Mouse (Mus musculus) hindbrain, embryonic 14.5 days (tissue): ENCODE results near the gene Ankra2. TPM values are rescaled to one million over a fixed set of nuclear protein-coding genes. Genes with fewer than 3 reads are reported as not detected.

Experiments used
- ATAC-seq: fragments of 200-750 bp; cut with Nextera tagmentation; 2 replicates; pipeline ENCODE4 v1.8.0; 2017; ENCODE audit warnings: moderate number of reproducible peaks, mild to moderate bottlenecking, moderate TSS enrichment, moderate library complexity; ENCODE audit not compliant: low FRiP score
- DNase-seq: peaks from one replicate; pipeline ENCODE4 v3.0.0-alpha.2; 2015; ENCODE audit warnings: low spot score
- H3K27ac ChIP-seq: fragments of 300-500 bp; sonication (generic); 2 replicates; pipeline ENCODE4 v1.5.1; 2014; ENCODE audit warnings: mild to moderate bottlenecking, moderate library complexity
- H3K27me3 ChIP-seq: fragments of 300-500 bp; sonication (generic); 2 replicates; pipeline ENCODE4 v1.6.1; 2014; ENCODE audit warnings: mild to moderate bottlenecking, low read length, mixed read lengths; ENCODE audit not compliant: control insufficient read depth, insufficient read depth
- H3K36me3 ChIP-seq: fragments of 300-500 bp; sonication (generic); replicated peaks from 2 replicates; pipeline ENCODE4 v1.6.1; 2014; ENCODE audit not compliant: control insufficient read depth, insufficient read depth
- H3K4me1 ChIP-seq: fragments of 300-500 bp; sonication (generic); replicated peaks from 2 replicates; pipeline ENCODE4 v1.6.1; 2014; ENCODE audit warnings: antibody characterized with exemption, low read length, mixed read lengths; ENCODE audit not compliant: control insufficient read depth, insufficient read depth
- H3K4me2 ChIP-seq: fragments of 300-500 bp; sonication (generic); replicated peaks from 2 replicates; pipeline ENCODE4 v1.6.1; 2014; ENCODE audit warnings: mild to moderate bottlenecking, moderate library complexity
- H3K4me3 ChIP-seq: fragments of 300-500 bp; sonication (generic); replicated peaks from 2 replicates; pipeline ENCODE4 v1.5.1; 2014; ENCODE audit warnings: mild to moderate bottlenecking, low read length
- H3K9ac ChIP-seq: fragments of 300-500 bp; sonication (generic); 2 replicates; pipeline ENCODE4 v1.6.1; 2014
- H3K9me3 ChIP-seq: fragments of 300-500 bp; sonication (generic); 2 replicates; pipeline ENCODE4 v1.6.1; 2016; ENCODE audit warnings: low read length; ENCODE audit not compliant: control insufficient read depth
- WGBS: fragments of 180-500 bp; shearing (Covaris S2); extraction: QIAGEN DNeasy Blood & Tissue Kit; methylation state at CpG from one replicate; pipeline ENCODE4 v1.1.7; 2014; 5-methylcytosine and 5-hydroxymethylcytosine counted together
- polyA plus RNA-seq: library from polyadenylated mRNA; unstranded; fragments of >200 nt; fragmentation: Nextera tagmentation; extraction: Ambion mirVana; gene quantifications from 2 replicates; pipeline ENCODE4 v1.2.1, GENCODE M21; 2014

Gene Ankra2
- polyA plus RNA-seq, 1 experiment from 2014 or later, result 94.2 TPM

DNA sequence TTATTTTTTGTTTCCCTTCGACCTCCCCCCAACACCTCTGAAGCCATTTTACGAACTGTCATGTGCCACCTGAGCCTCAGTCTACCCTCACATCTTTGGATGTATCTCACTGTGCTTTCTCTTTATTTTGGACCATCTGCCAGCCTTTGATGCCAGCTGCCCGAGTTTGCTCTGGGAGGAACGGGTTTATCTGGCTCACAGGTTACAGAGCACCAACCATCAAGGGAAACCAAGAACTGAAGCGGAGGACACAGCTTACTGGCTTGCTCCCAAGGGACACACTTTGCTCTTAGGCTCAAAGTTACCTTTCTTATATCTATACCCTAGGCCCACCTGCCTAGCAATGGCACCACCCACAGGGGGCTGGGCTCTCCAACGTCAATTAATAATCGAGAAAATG lies 17.5 kb upstream of the Ankra2 start:
- ATAC-seq, result no peak
- WGBS, result 58% methylated on average over 7 of the region's 7 CpGs
- peaks cover 33% of the 10 kb centered on the region for H3K36me3 ChIP-seq
- no peaks in the 10 kb centered on the region for H3K4me1 ChIP-seq
- no peak for DNase-seq
- H3K27ac ChIP-seq, result no peak overlapping the region
- no peak overlapping the region for H3K4me3 ChIP-seq
- no peak overlapping the region for H3K9ac ChIP-seq
- H3K9me3 ChIP-seq, result no peaks in the 10 kb centered on the region
- H3K27me3 ChIP-seq, result no peaks in the 10 kb centered on the region
- H3K4me2 ChIP-seq, result no peak overlapping the region

DNA sequence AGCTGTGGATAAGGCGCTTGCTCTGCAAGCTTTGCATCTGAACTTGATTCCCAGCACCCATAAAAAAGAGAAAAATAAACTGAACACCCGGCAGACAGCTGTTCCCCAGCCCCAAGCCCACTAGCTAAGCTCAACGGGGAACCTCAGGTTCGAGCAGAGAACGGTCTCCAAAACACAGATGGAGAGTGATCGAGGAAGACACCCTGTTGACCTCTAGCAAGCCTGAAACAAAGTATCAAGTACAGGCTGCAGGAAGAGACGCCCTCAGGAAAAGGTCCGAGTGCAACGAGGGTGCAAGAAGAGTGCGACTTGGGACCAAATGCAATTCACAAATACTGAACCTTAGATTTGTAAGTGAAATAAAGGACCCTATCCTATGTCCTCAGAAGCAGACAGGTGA lies 13.3 kb upstream of the Ankra2 start:
- Histone ChIP-seq H3K36me3 (peaks cover 74% of the 10 kb centered on the region), H3K27ac (no peak overlapping the region), H3K27me3 (no peaks in the 10 kb centered on the region), H3K4me2 (no peak overlapping the region), H3K9me3 (no peaks in the 10 kb centered on the region), H3K4me1 (no peaks in the 10 kb centered on the region), H3K4me3 (no peak overlapping the region), H3K9ac (no peak overlapping the region)
- DNase-seq, result no peak
- WGBS, result 91% methylated on average over 10 of the region's 10 CpGs
- no peak for ATAC-seq

DNA sequence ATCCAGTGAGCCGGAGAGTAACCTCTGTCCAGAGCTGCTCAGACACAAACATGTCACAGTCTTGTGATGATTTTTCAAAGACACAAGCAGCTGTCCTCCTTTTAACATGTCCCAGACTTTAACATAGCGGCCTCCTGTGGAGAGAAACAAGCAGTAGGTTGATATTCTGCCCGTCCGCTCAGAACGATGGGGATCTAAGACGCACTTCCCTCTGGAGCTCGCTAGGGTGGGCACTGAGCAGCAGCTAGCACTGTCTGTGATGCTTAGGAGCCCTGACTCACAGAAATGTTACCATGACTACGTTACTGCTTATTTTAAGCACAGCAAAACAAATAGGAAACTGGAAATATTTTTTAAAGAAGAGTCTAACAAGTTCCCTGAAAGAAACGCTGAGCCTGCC lies 8.0 kb upstream of the Ankra2 start:
- Histone ChIP-seq H3K27me3 (no peaks in the 10 kb centered on the region), H3K27ac (no peak overlapping the region), H3K36me3 (peaks cover 95% of the 10 kb centered on the region), H3K4me3 (no peak overlapping the region), H3K9me3 (no peaks in the 10 kb centered on the region), H3K4me1 (no peaks in the 10 kb centered on the region), H3K4me2 (no peak overlapping the region), H3K9ac (no peak overlapping the region)
- ATAC-seq, result no peak
- WGBS, result 74% methylated on average over 9 of the region's 9 CpGs
- no peak for DNase-seq

DNA sequence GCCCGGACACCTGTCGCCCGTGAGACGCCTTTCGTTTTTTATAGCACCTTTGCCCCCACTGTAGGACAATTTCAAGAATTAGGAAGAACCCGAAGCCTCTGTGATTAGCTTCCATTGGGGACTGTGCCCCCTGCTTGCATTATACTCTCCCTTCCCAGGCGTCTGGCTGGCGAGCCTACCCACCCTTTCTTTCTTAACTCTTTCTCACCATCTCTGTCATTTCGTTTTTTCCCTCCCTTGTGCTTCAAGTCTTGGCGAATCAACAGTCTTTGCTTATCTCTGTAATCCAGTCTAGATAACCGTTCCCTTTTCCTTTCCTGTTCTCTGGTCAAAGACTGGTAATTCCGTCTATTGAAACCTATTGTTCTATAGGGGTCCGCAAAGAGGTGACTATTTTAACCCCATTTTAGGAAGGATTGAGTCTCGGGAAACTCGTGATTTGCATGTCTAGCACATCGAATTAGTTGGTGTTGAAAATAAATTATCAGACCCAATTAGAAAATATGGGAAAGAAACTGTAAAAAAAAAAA lies 649 bp downstream of the Ankra2 start:
- peaks cover 20% of the 10 kb centered on the region for H3K4me1 ChIP-seq
- H3K9ac ChIP-seq, result peak overlapping the region; percentile 95
- peak; percentile 51; the same call in 1 of the 2 replicates for ATAC-seq
- DNase-seq, result no peak
- H3K27ac ChIP-seq, result peak overlapping the region; percentile 96
- peak overlapping the region; percentile 95 for H3K4me3 ChIP-seq
- no peaks in the 10 kb centered on the region for H3K9me3 ChIP-seq
- 1% methylated on average over 16 of the region's 16 CpGs for WGBS
- peaks cover 37% of the 10 kb centered on the region for H3K36me3 ChIP-seq
- H3K4me2 ChIP-seq, result peak overlapping the region; percentile 56
- no peaks in the 10 kb centered on the region for H3K27me3 ChIP-seq

DNA sequence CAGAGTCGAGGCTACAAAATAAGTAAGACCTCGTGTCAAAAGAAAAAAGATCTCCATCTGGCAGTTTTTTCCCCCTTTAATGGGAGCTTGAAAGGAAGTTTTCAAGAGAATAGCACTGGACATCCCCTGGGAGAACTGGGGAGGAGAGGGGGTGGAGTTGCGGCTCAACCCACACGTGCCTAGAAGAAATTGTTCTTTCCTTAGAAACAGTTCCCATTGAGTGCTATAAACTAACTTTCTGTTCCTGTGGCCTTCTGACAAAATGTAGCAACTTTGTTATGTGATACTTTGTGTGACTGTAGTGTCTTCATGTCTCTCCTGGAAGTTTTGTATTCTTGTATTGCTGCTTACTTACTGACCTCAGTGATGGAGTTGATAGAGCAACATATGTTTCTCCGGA lies 1.2 kb downstream of the Ankra2 start:
- Histone ChIP-seq H3K4me1 (peaks cover 20% of the 10 kb centered on the region), H3K4me3 (peak overlapping the region; percentile 95), H3K9ac (peak overlapping the region; percentile 95), H3K27ac (peak overlapping the region; percentile 96; the same call in 1 of the 2 replicates), H3K27me3 (no peaks in the 10 kb centered on the region), H3K9me3 (no peaks in the 10 kb centered on the region), H3K4me2 (peak overlapping the region; percentile 56), H3K36me3 (peaks cover 37% of the 10 kb centered on the region)
- no peak for DNase-seq
- 20% methylated on average over 5 of the region's 5 CpGs for WGBS
- no peak for ATAC-seq

DNA sequence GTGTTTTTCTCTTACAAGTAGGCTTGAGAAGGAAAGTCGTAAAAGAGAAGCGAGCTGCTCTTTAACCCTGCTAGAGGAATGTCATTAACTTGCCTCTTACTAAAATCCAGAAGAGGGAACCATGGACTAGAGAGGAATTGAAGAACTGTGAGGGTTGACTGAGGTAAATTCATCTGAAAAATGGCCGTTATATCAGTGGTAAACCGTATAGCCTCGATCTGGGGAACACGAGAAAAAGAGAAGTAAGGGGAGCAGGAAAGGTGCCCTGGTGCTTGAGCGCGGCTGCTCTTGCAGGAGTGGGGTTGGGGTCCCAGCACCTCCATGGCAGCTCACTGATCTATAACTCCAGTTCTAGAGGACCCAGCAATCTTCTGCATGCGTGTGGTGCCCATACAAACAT lies 11.1 kb downstream of the Ankra2 start:
- Histone ChIP-seq H3K4me3 (no peak overlapping the region), H3K9me3 (no peaks in the 10 kb centered on the region), H3K9ac (no peak overlapping the region), H3K4me2 (no peak overlapping the region), H3K4me1 (no peaks in the 10 kb centered on the region), H3K36me3 (peaks cover 72% of the 10 kb centered on the region), H3K27ac (no peak overlapping the region), H3K27me3 (no peaks in the 10 kb centered on the region)
- DNase-seq (no peak), ATAC-seq (no peak)
- WGBS, result 94% methylated on average over 9 of the region's 9 CpGs

DNA sequence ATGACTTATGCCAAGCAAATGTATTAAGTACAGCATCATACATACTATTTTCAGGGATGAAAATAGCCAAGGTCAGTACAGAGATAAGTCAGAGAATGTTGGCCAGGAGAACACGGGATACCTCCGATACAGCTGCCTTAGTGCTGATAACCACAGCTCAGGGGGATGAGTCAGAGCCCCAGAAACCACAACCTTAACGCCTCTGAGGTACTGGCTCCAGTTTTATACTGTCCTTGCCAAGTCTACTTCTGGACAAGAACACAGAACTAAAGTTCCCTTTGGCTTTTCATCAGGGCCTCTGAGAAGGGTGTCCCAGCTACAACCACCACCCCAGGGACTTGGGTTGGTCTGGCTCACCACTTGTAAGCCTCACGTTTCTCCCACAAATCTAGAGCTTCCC lies 12.8 kb downstream of the Ankra2 start:
- Histone ChIP-seq H3K9me3 (no peaks in the 10 kb centered on the region), H3K27ac (no peak overlapping the region), H3K36me3 (peaks cover 56% of the 10 kb centered on the region), H3K4me1 (no peaks in the 10 kb centered on the region), H3K4me3 (no peak overlapping the region), H3K9ac (no peak overlapping the region), H3K4me2 (no peak overlapping the region), H3K27me3 (no peaks in the 10 kb centered on the region)
- 90% methylated on average over 4 of the region's 4 CpGs for WGBS
- DNase-seq, result no peak
- ATAC-seq, result no peak

DNA sequence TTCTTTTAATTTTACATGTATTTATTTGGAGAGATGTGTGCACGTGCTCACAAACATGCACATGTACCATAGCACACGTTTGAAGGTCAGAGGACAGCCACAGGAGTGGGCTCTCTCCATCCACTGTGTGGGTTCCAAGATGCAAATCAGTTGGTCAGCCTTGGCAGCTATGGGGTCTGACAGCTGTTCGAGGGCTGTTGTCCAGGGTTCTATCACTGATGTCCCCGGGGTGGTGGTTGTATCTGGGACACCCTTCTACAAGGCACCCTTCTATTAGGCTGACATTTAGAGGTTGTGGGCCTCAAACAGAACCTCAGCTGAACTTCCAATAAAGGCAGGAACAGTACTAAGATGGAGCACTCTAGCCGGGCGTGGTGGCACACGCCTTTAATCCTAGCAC lies 13.4 kb downstream of the Ankra2 start:
- Histone ChIP-seq H3K4me2 (no peak overlapping the region), H3K27me3 (no peaks in the 10 kb centered on the region), H3K4me1 (no peaks in the 10 kb centered on the region), H3K4me3 (no peak overlapping the region), H3K9me3 (no peaks in the 10 kb centered on the region), H3K36me3 (peaks cover 50% of the 10 kb centered on the region), H3K9ac (no peak overlapping the region), H3K27ac (no peak overlapping the region)
- WGBS, result 94% methylated on average over 7 of the region's 7 CpGs
- DNase-seq (no peak), ATAC-seq (no peak)

DNA sequence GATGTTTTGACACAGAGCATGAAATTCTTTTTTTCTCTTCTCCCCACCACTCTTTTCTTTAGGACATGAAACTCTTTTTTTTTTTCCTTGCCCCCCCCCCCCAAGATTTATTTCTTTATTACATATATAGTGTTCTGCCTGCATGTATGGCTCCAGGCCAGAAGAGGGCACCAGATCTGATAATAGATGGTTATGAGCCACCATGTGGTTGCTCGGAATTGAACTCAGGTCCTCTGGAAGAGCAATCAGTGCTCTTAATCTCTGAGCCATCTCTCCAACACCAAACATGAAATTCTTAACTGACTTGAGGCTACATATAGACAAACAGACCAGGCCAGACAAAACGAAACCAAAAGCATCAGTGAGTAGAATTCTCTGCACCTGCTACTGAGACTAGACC lies 14.6 kb downstream of the Ankra2 start:
- no peak overlapping the region for H3K4me2 ChIP-seq
- H3K36me3 ChIP-seq, result peaks cover 38% of the 10 kb centered on the region
- no peaks in the 10 kb centered on the region for H3K27me3 ChIP-seq
- no peak overlapping the region for H3K9ac ChIP-seq
- WGBS, result 92% methylated on average over 2 of the region's 2 CpGs
- no peak overlapping the region for H3K27ac ChIP-seq
- no peaks in the 10 kb centered on the region for H3K9me3 ChIP-seq
- DNase-seq, result no peak
- no peaks in the 10 kb centered on the region for H3K4me1 ChIP-seq
- ATAC-seq, result no peak
- H3K4me3 ChIP-seq, result no peak overlapping the region

DNA sequence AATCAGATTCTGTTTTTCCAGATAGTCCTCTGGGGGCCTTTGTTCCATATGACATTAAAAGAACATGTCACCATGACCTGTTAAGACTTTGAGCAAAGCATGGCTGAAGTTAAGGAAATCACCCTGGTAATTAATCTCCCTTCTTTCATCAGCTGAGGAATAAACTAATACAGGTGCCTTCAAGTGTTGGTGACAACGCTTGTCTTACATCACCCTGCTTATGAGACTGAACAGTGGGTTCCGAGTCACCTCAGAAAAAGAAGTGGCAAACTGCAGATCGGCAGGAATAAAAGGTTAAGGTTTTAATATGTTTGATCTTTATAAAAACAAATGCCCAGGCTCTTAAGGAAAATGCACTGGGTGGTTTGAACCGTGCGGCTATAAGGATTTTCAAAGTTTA lies 16.8 kb downstream of the Ankra2 start, which contains the start of gene Gm21976:
Gene Gm21976 (plus strand): TSS at position 202 of the 400 bp plus-strand sequence.
- WGBS, result 88% methylated on average over 5 of the region's 5 CpGs

More for the DNA sequence above, 16.8 kb downstream of the Ankra2 start, which contains the start of gene Gm21976:
- H3K9me3 ChIP-seq, result no peaks in the 10 kb centered on the region
- H3K27me3 ChIP-seq, result no peaks in the 10 kb centered on the region
- peaks cover 17% of the 10 kb centered on the region for H3K36me3 ChIP-seq
- no peak within 1 kb of the TSS for H3K4me3 ChIP-seq
- no peak for DNase-seq
- no peak within 1 kb of the TSS for H3K9ac ChIP-seq
- H3K4me2 ChIP-seq, result no peak within 1 kb of the TSS
- ATAC-seq, result no peak
- H3K27ac ChIP-seq, result no peak within 1 kb of the TSS
- no peaks in the 10 kb centered on the region for H3K4me1 ChIP-seq
